Mouse (Mus musculus): ENCODE measurements around the gene Slc24a4.
A peak's percentile ranks its signal among the peaks of the same experiment; 100 is the strongest.

Gene Slc24a4

GRCm38 (mm10) chr12:102128081-102128790, at the start of gene Slc24a4:
TSS of gene Slc24a4 (plus strand) at chr12:102128733.
- DNase-seq, result peak; percentile 32 to 50

DNA sequence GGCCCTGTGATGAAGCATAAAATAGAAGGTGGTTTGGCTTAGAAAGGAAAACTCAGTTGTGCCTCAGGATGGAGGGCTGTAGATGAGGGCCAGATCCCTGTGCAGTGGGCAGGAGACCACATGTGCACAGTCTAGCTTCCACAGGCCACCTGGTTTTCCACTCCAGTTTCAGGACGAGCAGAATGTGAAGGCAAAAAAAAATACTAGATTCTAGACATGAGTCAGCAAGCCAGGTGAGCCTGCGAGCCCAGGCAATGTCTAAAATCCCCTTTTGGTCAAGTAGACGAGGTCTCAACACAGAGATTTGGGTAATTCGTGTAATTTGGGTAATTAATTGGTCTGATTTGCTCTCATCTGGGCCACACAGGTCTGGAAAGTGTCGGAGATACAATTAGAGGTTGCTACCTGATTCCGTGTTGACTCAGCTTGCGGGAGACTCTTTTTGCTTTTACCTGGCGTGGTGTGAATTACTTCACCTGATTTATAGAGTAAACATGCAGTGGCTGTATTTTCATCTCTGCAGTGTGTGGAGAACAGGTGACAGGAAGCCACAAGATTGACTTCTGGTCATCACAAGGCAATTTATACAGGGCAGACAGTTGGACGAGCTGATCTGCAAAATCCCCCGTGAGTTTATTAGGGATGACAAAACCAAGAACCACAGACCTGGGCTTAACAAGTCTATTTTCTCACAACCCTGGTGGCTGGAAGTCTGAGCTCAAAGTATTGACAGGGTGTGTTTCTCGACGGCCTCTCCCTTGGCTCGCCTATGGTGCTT, 45.7 kb upstream of the Slc24a4 start:
- no peak for DNase-seq

DNA sequence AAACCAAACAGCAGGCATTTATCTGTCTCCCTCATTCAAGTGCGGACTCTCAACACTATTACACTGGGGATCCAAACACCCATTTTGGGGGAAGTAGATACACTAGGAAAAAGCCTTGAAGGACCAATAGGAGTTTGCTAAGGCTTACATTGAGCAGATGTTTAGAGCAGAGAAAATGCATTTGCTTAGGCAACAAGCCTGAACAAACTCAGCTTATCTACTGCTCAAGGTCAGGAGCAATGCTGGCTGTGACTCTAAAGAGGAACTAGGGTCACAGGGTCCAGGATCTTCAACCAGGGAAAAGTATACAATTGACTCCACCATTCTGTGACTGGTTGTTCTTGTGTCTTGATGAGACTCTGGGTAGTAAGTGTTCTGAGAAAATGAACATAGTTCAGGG, 38.0 kb upstream of the Slc24a4 start:
- DNase-seq, result no peak

DNA sequence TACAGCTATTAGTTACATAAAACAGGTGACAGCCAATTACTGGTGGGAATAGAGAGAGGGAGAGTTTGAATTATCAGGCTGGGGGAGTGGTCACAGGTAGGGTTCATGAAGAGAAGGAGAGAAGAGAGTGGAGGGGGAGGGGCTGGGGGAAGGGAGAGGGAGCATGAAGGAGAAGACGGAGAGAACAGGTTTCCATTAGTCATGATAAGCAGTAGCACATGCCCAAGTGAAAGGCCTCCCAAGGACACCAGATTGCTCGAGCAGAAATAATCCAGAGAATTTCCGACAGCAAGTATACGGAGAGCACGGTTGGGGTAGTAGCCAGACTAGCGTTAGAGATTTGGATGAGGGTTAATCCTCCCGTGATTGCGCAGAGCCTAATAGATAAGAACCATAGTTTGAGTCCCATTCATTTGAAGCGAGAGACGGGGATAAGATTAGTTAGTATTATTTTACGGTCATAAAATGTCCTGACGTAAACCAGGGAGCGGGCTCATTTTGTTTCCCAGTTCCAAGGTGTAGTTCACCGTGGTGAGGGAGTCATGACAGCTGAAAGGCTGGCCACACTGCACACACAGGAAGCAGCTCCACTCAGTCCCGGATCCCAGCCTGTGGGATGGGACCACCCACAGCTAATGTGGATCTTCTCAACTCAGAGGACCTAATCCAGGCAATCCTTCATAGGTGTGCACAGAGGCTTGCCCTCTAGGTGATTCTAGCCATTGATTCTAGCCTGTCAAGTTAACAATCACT, 36.0 kb upstream of the Slc24a4 start:
- DNase-seq, result no peak

- peak; percentile 29 to 52 for DNase-seq
Measured at GRCm38 (mm10) chr12:102105990-102106389, 22.5 kb upstream of the Slc24a4 start.

DNA sequence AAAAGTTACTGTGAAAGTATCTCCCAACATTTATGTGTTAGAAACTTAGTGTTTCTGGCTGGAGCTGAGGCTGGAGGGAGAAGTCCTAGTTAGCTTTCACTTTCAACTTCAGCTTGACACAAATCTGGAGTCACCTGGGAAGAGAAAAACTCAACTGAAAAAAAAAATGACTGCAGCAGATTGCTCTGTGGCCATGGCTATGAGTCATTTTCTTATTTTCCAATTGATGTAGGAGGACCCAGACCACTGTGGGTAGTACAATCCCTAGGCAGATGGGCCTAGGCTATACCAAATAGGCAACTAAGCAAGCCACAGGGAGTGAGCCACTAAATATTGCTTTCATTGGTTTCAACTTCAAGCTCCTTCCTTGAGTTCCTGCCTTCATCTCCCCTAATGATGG, 19.7 kb upstream of the Slc24a4 start:
- DNase-seq, result no peak

- peak; percentile 56 to 85 for DNase-seq
Measured at GRCm38 (mm10) chr12:102112491-102112890, 16.0 kb upstream of the Slc24a4 start.

DNA sequence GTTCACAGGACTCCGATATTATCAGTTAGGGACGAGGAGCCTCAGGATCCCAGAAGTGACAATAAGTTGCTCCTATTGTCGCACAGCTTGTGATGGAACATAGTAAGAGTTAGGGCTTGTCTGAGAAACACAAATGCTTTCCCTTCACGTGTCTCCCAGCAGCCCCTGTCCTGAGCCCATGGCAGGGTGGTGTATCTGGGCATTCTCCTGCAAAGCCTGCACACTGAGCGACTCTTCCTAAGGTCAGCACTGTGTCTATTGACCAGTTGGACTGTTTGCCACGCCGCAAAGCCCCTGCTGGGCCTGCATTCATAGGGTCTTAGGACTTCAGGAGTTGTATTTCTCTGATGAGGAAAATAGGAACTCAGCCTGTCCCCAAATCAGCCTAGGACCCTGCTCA, 15.6 kb upstream of the Slc24a4 start:
- DNase-seq, result no peak

GRCm38 (mm10) chr12:102113391-102113790, 15.1 kb upstream of the Slc24a4 start:
- DNase-seq, result peak; percentile 29 to 47

DNA sequence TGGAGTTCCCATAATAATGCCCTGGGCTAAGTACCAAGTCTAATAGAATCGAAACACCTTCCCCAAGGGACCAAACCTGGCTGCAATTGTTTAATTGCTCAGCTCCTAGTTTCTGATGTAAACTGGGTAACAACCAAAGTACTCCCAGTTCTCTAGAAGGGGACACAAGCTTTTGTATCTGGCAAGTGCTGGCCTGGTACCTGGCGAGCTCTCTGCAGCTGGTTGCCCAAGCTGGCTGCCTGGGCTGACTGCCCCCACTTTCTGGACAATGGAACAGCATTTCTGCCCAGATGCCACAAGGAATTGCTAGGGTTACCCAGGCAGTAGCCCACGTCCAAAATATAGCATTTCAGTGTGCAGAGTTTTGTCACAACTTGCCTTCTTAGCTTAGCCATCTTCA, 12.0 kb upstream of the Slc24a4 start:
- DNase-seq, result no peak

GRCm38 (mm10) chr12:102118014-102118413, 10.5 kb upstream of the Slc24a4 start:
- DNase-seq, result no peak

DNA sequence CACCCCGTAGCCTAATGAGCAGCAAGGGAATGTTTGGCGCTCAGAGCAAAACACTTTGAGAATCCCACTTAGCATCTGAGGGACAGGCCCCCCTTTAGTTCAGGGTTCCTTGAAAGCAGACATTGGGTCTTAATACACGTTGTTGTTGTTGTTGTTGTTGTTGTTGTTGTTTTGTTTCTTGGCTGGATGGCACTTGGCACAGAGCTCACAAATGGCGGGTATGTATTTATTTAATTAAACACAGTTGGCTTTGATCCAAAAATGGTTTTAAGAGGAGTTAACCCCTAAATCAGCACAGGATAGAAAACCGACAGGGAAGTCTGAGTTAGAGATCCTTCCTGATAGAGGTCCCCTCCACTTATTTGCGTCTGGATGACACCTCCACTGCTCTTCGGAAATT, 932 bp upstream of the Slc24a4 start:
- no peak for DNase-seq

GRCm38 (mm10) chr12:102128791-102129507, 416 bp downstream of the Slc24a4 start:
- peak; percentile 67 for DNase-seq

DNA sequence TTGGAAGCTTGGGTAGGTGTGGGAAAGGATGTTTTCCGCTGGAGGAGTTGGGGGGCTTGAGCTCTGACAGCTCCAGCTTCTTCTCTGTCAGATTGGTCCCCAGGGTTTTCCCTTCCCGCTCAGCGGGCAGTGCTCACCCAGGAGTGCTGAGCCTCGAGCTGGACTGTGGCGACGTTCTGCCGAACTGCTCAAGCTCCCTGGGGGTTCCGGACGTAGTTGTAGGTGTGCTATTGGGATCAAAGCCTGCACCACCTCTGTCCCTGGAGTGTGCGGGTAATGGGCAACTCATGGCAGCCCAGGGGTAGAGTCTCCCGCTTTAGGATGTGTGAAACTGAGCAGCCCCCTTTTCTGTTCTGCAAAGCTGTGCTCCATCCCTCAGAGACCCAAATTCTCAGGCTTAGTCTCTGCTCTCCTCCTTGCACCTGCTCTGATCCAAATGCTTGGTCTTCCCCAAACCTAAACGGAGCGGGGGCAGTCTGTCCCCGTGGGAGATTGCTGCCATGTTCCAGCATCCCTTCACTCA, 1.0 kb downstream of the Slc24a4 start:
- no peak for DNase-seq

GRCm38 (mm10) chr12:102139710-102140109, 11.2 kb downstream of the Slc24a4 start:
- DNase-seq, result no peak

DNA sequence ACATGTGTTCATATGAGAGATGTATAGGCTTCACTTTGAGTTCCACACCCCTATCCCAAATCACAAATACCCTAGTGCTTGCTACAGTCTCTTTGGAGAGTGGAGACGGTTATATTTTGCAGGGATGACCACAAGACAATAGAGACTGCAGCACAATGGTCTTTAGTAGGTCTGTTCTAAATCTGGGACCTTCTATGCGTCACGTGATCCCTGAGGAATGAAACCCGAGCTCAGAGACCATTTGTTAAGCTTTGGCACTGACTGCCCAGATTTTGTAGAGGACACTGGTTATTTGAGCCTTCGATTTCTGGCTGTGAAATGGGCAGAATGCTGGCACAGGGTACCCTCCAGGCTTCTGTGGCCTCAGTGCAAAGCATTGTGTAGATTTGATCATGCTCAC, 12.8 kb downstream of the Slc24a4 start:
- DNase-seq, result no peak

DNA sequence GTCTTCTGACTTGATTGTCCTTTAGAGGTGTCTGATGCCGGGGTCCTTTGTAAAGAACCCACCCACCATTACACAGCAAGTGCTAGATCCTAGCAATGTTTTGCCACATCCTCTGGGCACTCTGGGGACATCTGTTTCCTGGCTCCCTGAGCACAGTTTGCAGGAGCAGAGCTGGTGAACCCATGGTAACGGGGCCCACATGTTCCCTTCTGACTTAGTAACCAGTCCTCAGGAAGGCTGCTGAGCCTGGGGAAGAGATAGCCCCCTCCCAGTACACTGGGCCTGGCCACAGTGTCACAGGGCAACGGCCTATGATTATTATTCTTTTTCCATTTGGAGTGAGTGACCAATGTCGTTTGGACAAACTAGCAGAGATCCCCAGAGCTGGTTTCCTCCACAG, 19.1 kb downstream of the Slc24a4 start:
- no peak for DNase-seq

DNA sequence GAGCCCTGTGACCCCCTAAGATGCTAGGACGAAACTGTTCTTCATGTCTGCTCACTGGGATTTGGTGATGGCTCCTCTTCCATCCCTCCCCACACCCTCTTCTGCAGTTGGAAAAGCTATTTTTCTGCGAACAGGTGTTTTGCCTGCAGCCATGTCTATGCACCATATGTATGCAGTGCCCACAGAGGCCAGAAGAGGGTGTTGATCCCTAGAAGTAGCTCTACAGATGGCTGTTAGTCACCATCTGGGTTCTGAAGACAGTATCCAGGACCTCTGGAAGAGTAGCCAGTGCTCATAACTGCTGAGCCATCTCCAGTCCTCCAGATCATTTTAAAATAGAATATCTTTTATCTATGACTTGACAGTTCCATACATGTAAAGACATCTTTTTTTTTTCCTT, 20.2 kb downstream of the Slc24a4 start:
- DNase-seq, result peak; percentile 20 to 25

GRCm38 (mm10) chr12:102151185-102151584, 22.7 kb downstream of the Slc24a4 start:
- peak; percentile 74 to 84 for DNase-seq

DNA sequence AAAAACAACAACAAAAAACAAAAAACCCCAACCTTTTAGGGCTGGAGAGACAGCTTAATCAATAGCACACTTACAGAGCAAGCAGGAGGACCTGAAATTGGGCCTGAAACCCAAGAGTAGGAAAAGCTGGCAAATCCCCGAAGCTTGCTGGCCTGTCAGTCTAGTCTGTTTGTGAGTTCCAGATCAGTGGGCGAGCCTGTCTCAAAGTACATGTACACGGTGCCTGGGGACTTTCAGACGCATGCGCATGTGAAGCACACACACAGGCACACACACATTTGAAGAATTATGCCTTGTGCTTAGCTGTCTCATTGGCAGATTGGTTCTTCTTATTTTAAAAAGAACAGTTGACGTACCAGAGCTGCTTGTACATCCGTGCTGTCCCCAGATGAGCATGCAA, 25.3 kb downstream of the Slc24a4 start:
- no peak for DNase-seq

GRCm38 (mm10) chr12:102154815-102155214, 26.3 kb downstream of the Slc24a4 start:
- no peak for DNase-seq

DNA sequence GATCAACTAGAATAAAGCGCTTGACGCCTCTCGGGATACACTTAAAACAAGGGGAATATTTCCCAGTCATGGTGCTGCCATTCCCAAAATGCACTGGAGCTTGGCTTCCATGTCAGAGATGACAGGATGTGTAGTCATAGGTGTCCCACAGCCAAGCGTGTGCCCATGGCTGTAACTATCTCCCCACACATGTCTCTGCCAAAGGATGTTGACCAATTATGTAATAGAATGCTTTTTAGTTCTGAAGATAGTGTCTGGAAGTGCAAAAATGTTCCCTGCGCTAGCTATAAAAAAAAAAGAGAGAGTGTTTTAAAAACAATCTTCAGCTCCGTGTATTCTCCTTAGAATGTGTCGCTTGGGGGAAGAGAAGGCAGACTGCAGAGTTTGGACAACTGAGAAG, 36.1 kb downstream of the Slc24a4 start:
- no peak for DNase-seq

Data from lung, adult 18-20 months (tissue).